Mouse (Mus musculus) forebrain, embryonic 16.5 days (tissue): Measurements from ENCODE around the gene Alg13. TPM values are rescaled to one million over a fixed set of nuclear protein-coding genes. Genes with fewer than 3 reads are reported as not detected.

Experiments used
- microRNA-seq: library from miRNA; unstranded; fragments of <30 nt; microRNA quantifications from one replicate; pipeline ENCODE4, GENCODE M21; 2017
- polyA plus RNA-seq: library from polyadenylated mRNA; unstranded; fragments of >200 nt; fragmentation: Nextera tagmentation; extraction: Ambion mirVana; gene quantifications from 2 replicates; pipeline ENCODE4 v1.2.1, GENCODE M21; 2015

The Alg13 gene
- polyA plus RNA-seq, 1 experiment from 2014 or later: 14.6 TPM

Small RNA genes within 50 kb of the gene (microRNA-seq; reads per million reads assigned to microRNA genes)
- not detected for gene Mir680-2

Other genes with a start within 250 kb of the Alg13 start
- 0.34 and 0.36 TPM in 2 replicates for gene A730046J19Rik, start 164.1 kb upstream of the Alg13 start, polyA plus RNA-seq
- 0.08 TPM in 1 of 2 replicates, not detected in the other for gene Trpc5os, start 138.8 kb downstream of the Alg13 start, polyA plus RNA-seq